Mouse (Mus musculus) limb, embryonic 12.5 days (tissue): ENCODE data around the gene F2rl2. TPM values are rescaled to one million over a fixed set of nuclear protein-coding genes. Genes with fewer than 3 reads are reported as not detected.
A peak's percentile ranks its signal among the peaks of the same experiment; 100 is the strongest.

Experiments used
- ATAC-seq: fragments of 200-750 bp; cut with Nextera tagmentation; 2 replicates; pipeline ENCODE4 v1.8.0; 2017; ENCODE audit warnings: low read depth, moderate TSS enrichment; ENCODE audit not compliant: insufficient number of reproducible peaks, insufficient read depth, low FRiP score, low TSS enrichment
- H3K27ac ChIP-seq: fragments of 300-500 bp; sonication (generic); 2 replicates; pipeline ENCODE4 v1.5.1; 2016; ENCODE audit warnings: mild to moderate bottlenecking, moderate library complexity
- H3K27me3 ChIP-seq: fragments of 300-500 bp; sonication (generic); 2 replicates; pipeline ENCODE4 v1.6.1; 2016; ENCODE audit warnings: mild to moderate bottlenecking, moderate library complexity
- H3K36me3 ChIP-seq: fragments of 300-500 bp; sonication (generic); 2 replicates; pipeline ENCODE4 v1.6.1; 2016; ENCODE audit warnings: mild to moderate bottlenecking, moderate library complexity
- H3K4me1 ChIP-seq: fragments of 300-500 bp; sonication (generic); replicated peaks from 2 replicates; pipeline ENCODE4 v1.6.1; 2016
- H3K4me2 ChIP-seq: fragments of 300-500 bp; sonication (generic); 2 replicates; pipeline ENCODE4 v1.6.1; 2016; ENCODE audit warnings: mild to moderate bottlenecking, moderate library complexity
- H3K4me3 ChIP-seq: fragments of 300-500 bp; sonication (generic); replicated peaks from 2 replicates; pipeline ENCODE4 v1.5.1; 2016; ENCODE audit warnings: mild to moderate bottlenecking
- H3K9ac ChIP-seq: fragments of 300-500 bp; sonication (generic); replicated peaks from 2 replicates; pipeline ENCODE4 v1.6.1; 2016; ENCODE audit warnings: mild to moderate bottlenecking, moderate library complexity
- H3K9me3 ChIP-seq: fragments of 300-500 bp; sonication (generic); 2 replicates; pipeline ENCODE4 v1.6.1; 2016; ENCODE audit warnings: mild to moderate bottlenecking, moderate library complexity
- WGBS: fragments of 180-500 bp; shearing (Covaris S2); methylation state at CpG from one replicate; pipeline ENCODE4 v1.1.7; 2016; 5-methylcytosine and 5-hydroxymethylcytosine counted together
- polyA plus RNA-seq: library from polyadenylated mRNA; unstranded; fragments of >200 nt; fragmentation: Nextera tagmentation; extraction: Ambion mirVana; gene quantifications from 2 replicates; pipeline ENCODE4 v1.2.1, GENCODE M21; 2016

The F2rl2 gene
- polyA plus RNA-seq, 1 experiment from 2014 or later: 0.94 TPM

DNA sequence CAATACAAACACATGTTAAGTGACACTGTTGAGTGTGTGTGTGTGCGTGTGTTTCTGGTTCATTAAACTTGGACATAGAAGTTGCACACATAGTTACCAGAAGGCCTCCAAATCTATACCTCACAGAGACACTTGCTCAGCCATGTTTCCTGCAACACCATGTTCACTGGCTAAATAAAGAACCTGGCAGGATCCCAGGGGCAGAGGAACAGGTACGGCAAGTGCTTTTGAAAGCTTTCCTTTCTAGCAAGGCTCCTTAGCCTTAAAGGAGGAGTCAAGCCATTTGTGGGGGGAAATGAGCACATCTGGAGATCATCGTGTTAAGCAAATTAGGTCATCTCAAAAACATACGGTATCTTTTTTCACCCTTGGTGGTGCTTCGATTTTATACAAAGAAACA, 6.7 kb downstream of the F2rl2 start:
- Histone ChIP-seq H3K27me3 (no peaks in the 10 kb centered on the region), H3K36me3 (no peaks in the 10 kb centered on the region), H3K9ac (no peak overlapping the region), H3K4me1 (no peaks in the 10 kb centered on the region), H3K9me3 (no peaks in the 10 kb centered on the region), H3K27ac (no peak overlapping the region), H3K4me3 (no peak overlapping the region), H3K4me2 (no peak overlapping the region)
- WGBS: 65% methylated on average over 5 of the region's 5 CpGs
- no peak for ATAC-seq

- Histone ChIP-seq H3K4me1 (no peaks in the 10 kb centered on the region), H3K4me3 (no peak overlapping the region), H3K9ac (no peak overlapping the region), H3K27ac (no peak overlapping the region), H3K4me2 (no peak overlapping the region), H3K36me3 (no peaks in the 10 kb centered on the region), H3K9me3 (no peaks in the 10 kb centered on the region), H3K27me3 (no peaks in the 10 kb centered on the region)
- 94% methylated on average over 6 of the region's 6 CpGs for WGBS
- ATAC-seq: no peak
Measured at GRCm38 (mm10) chr13:95705589-95705988, 8.9 kb downstream of the F2rl2 start.

- H3K4me1 ChIP-seq: no peaks in the 10 kb centered on the region
- H3K27ac ChIP-seq: no peak overlapping the region
- H3K9ac ChIP-seq: no peak overlapping the region
- H3K4me2 ChIP-seq: no peak overlapping the region
- H3K36me3 ChIP-seq: no peaks in the 10 kb centered on the region
- H3K9me3 ChIP-seq: no peaks in the 10 kb centered on the region
- no peaks in the 10 kb centered on the region for H3K27me3 ChIP-seq
- ATAC-seq: no peak
- no peak overlapping the region for H3K4me3 ChIP-seq
Measured at GRCm38 (mm10) chr13:95712054-95712453, 15.4 kb downstream of the F2rl2 start.

DNA sequence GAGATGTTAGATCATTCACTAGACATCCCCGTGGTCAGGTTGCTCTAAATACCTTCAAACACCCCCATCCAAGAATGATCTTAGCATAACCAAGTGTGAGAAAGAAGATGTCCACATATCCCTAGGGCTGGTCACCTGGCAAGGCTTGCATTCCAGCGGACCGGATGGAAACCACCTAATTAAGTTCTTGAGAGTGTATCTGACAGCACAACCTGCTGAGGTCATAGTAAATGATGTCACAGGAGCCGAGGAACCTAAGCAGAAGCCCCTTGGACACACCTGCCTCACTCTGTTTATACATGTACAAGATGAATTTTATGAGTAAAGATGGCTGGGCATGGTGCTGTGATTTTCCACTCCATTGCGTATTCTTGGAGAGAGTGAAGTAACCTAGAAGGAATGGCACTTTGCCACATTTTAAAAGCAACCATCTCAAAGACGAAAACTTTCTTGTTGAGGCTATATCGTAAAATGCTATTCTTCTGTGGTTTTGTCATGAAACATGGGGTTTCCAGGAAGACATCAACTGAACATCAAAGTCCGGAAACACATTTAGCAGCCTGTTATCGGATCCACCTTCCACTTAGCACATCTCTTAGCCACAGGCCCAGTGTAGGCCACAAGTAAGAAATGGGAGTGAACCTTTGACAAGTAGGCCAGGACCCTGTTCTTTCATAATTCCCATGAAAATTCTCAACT, 16.1 kb downstream of the F2rl2 start:
- Histone ChIP-seq H3K27me3 (no peaks in the 10 kb centered on the region), H3K36me3 (no peaks in the 10 kb centered on the region), H3K9ac (no peak overlapping the region), H3K27ac (no peak overlapping the region), H3K4me3 (no peak overlapping the region), H3K9me3 (no peaks in the 10 kb centered on the region), H3K4me2 (no peak overlapping the region), H3K4me1 (no peaks in the 10 kb centered on the region)
- WGBS: 87% methylated on average over 9 of the region's 9 CpGs
- ATAC-seq: no peak

DNA sequence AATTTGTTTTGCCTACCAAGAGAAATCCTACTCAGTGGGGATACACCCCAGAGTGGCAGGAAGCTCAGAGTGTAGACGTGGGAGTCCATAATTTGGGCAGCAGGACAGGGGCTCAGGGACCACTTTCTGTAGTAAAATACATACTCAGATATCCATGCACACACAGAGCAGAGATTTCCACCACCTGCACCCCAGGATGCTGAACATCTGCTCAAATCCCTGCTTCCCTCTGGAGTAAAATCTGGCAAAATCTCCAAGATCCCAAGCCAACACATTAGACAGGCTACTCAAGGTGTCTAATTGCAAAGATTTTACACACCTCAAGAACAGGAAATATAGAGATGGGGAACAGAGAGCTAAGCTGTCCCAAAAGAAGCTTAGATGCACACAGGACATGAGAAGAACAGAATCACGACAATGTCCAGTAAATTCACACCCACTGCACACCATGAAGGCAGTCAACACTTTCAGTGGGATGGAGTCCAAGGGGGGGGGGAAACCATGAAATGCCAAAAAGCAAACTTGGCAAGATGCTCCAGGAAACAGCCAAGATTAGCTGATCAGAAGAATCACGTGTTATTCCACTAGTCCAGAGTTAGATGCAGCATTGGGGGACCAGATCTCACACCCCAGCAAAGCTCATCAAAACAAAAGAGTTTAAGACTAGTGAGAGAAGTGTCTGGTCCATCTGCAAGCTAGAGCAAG, 17.8 kb downstream of the F2rl2 start:
- H3K4me1 ChIP-seq: no peaks in the 10 kb centered on the region
- WGBS: 71% methylated on average over 3 of the region's 3 CpGs
- no peaks in the 10 kb centered on the region for H3K9me3 ChIP-seq
- H3K4me3 ChIP-seq: no peak overlapping the region
- no peaks in the 10 kb centered on the region for H3K27me3 ChIP-seq
- no peak overlapping the region for H3K27ac ChIP-seq
- no peak overlapping the region for H3K4me2 ChIP-seq
- no peak overlapping the region for H3K9ac ChIP-seq
- ATAC-seq: no peak
- H3K36me3 ChIP-seq: no peaks in the 10 kb centered on the region

- Histone ChIP-seq H3K9me3 (no peaks in the 10 kb centered on the region), H3K27me3 (no peaks in the 10 kb centered on the region), H3K4me3 (no peak overlapping the region), H3K9ac (no peak overlapping the region), H3K36me3 (no peaks in the 10 kb centered on the region), H3K4me1 (no peaks in the 10 kb centered on the region), H3K4me2 (no peak overlapping the region), H3K27ac (no peak overlapping the region)
- 65% methylated on average over 4 of the region's 4 CpGs for WGBS
- ATAC-seq: no peak
Measured at GRCm38 (mm10) chr13:95715356-95715755, 18.7 kb downstream of the F2rl2 start.

DNA sequence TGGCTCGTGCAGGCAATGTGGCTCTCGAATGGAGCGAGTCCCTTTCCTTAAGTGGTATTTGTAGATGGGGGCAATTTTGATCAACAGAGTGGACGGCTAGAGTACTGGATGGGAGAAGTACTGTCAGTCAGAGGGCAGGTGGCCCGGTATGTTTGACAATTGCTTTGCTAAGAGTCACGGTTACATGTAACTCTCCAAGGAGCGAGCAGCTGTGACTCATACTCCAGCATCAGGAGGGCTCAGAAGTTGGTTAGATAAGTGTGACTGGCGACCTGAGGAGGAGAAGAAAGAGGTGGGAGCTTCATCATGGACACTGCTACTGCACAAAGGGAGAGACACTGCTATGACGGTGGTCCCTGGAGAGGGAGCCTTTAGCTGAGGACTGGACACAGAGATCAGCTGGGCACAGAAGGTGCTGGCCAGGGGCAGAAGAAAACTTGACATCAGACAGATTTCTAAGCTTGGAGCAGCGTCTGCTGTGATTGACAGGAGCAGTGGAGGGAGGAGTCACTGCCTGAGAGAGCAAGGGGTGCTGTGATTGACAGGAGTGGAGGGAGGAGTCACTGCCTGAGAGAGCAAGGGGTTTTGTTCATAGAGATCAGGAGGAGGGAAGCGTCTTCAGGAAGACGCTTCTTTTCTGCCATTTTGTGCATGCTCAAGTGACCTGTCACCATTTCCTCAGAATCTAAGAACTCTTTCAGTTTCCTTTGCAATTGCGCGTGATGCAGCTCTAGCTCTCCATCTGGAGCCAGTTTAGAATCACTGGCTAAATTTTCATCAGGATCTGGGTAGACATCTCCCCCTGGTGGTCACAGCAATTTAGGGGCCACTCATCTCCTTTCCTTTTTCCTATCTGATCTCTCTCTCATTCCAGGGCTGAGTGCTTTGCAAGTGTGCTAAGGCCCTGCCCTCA, 22.9 kb downstream of the F2rl2 start:
- Histone ChIP-seq H3K9ac (no peak overlapping the region), H3K4me1 (no peaks in the 10 kb centered on the region), H3K4me3 (0 out of 2 replicates have a peak overlapping the region, but pooled peaks have one; percentile 3), H3K27ac (no peak overlapping the region), H3K9me3 (no peaks in the 10 kb centered on the region), H3K36me3 (peaks cover 9% of the 10 kb centered on the region), H3K4me2 (peak overlapping the region; percentile 44), H3K27me3 (no peaks in the 10 kb centered on the region)
- 58% methylated on average over 14 of the region's 14 CpGs for WGBS
- no peak for ATAC-seq

GRCm38 (mm10) chr13:95730491-95730890, 33.8 kb downstream of the F2rl2 start:
- Histone ChIP-seq H3K27me3 (no peaks in the 10 kb centered on the region), H3K4me2 (no peak overlapping the region), H3K27ac (no peak overlapping the region), H3K4me1 (no peaks in the 10 kb centered on the region), H3K36me3 (peaks cover 26% of the 10 kb centered on the region), H3K4me3 (no peak overlapping the region), H3K9ac (no peak overlapping the region), H3K9me3 (no peaks in the 10 kb centered on the region)
- ATAC-seq: no peak
- 92% methylated on average over 4 of the region's 4 CpGs for WGBS

DNA sequence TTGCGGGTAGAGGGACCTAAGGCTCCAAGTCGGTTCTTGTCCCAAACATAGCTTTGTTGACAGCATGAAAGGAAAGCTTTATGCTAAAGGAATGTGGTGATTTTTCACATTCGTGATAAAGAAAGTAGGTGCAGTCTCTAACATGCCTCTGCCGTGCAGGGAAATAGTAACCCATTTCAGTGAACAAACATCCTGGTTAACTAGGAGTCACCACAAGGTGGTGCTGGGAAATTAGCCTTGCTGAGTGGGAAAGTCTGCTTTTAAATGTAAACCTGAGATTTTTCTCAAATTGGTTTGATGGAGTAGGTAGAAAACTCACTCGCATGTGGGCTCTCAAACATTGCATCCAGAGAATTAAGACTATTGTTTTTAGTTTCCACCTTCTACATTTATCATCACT, 43.0 kb downstream of the F2rl2 start:
- Histone ChIP-seq H3K36me3 (no peaks in the 10 kb centered on the region), H3K4me2 (no peak overlapping the region), H3K9ac (no peak overlapping the region), H3K9me3 (no peaks in the 10 kb centered on the region), H3K27ac (no peak overlapping the region), H3K27me3 (no peaks in the 10 kb centered on the region), H3K4me3 (no peak overlapping the region), H3K4me1 (peaks cover 24% of the 10 kb centered on the region)
- no peak for ATAC-seq
- 75% methylated on average over 5 of the region's 5 CpGs for WGBS

DNA sequence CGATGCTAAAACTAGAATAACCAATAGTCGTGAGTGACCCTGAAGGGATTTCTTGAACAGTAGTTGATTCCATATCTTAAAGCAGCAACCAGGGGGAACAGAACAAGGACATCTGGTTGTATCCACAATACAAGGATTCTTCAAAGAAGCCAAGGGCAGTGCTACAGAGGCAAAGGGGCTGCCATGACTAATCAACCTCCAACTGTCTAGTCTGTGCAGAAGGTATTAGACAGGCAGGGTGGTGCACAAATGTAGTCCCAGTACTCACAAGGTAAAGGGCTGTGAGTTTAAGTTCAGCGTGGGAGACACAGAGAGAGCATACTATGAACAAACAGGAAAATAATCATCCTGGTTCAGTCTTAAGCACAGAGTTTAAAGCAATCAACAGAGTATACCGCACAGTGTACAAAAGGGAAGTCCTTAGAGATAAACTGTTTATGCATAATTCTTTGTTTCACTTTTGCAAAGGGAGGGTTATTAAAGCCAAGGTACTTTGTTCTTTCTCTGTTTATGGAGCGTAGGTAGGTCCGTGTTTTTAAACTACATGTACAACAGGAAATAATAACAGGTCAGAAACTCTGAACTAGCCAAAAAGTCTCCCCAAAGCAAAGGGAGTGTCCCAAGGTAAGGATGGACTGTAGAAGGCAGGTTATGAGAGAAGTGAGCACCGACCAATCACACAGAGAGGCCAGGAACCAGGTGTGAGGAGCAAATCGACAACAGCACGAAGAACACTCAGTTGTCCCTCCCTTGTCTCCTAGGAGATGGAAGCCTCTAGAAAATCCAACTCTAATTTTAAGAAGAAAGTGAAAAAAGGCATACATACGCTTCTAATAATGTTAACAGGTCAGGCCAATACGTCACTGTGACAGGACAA, 45.4 kb downstream of the F2rl2 start:
- Histone ChIP-seq H3K36me3 (no peaks in the 10 kb centered on the region), H3K4me3 (no peak overlapping the region), H3K4me2 (no peak overlapping the region), H3K27me3 (no peaks in the 10 kb centered on the region), H3K27ac (no peak overlapping the region), H3K4me1 (peaks cover 24% of the 10 kb centered on the region), H3K9me3 (no peaks in the 10 kb centered on the region), H3K9ac (no peak overlapping the region)
- WGBS: 85% methylated on average over 11 of the region's 11 CpGs
- no peak for ATAC-seq
